Mouse (Mus musculus) neural tube, embryonic 12.5 days (tissue): Measurements from ENCODE around the gene Bicra. TPM values are rescaled to one million over a fixed set of nuclear protein-coding genes. Genes with fewer than 3 reads are reported as not detected.

Experiments
- ATAC-seq: fragments of 200-750 bp; cut with Nextera tagmentation; 2 replicates; pipeline ENCODE4 v1.8.0; 2017; ENCODE audit warnings: low read depth, mild to moderate bottlenecking, moderate TSS enrichment, moderate library complexity; ENCODE audit not compliant: low FRiP score
- H3K27ac ChIP-seq: fragments of 300-500 bp; sonication (generic); 2 replicates; pipeline ENCODE4 v1.5.1; 2016
- H3K27me3 ChIP-seq: fragments of 300-500 bp; sonication (generic); replicated peaks from 2 replicates; pipeline ENCODE4 v1.6.1; 2016; ENCODE audit warnings: mild to moderate bottlenecking
- H3K36me3 ChIP-seq: fragments of 300-500 bp; sonication (generic); 2 replicates; pipeline ENCODE4 v1.6.1; 2016; ENCODE audit warnings: mild to moderate bottlenecking
- H3K4me1 ChIP-seq: fragments of 300-500 bp; sonication (generic); 2 replicates; pipeline ENCODE4 v1.6.1; 2016
- H3K4me2 ChIP-seq: fragments of 300-500 bp; sonication (generic); replicated peaks from 2 replicates; pipeline ENCODE4 v1.6.1; 2016; ENCODE audit warnings: mild to moderate bottlenecking
- H3K4me3 ChIP-seq: fragments of 300-500 bp; sonication (generic); 2 replicates; pipeline ENCODE4 v1.5.1; 2016
- H3K9ac ChIP-seq: fragments of 300-500 bp; sonication (generic); 2 replicates; pipeline ENCODE4 v1.6.1; 2016; ENCODE audit warnings: mild to moderate bottlenecking
- H3K9me3 ChIP-seq: fragments of 300-500 bp; sonication (generic); 2 replicates; pipeline ENCODE4 v1.6.1; 2016; ENCODE audit warnings: mild to moderate bottlenecking
- WGBS: fragments of 180-500 bp; shearing (Covaris S2); methylation state at CpG from one replicate; pipeline ENCODE4 v1.1.7; 2016; 5-methylcytosine and 5-hydroxymethylcytosine counted together
- polyA plus RNA-seq: library from polyadenylated mRNA; unstranded; fragments of >200 nt; fragmentation: Nextera tagmentation; extraction: Ambion mirVana; gene quantifications from 2 replicates; pipeline ENCODE4 v1.2.1, GENCODE M21; 2016

Bicra gene
- polyA plus RNA-seq, 1 experiment from 2014 or later, result 10.1 TPM

DNA sequence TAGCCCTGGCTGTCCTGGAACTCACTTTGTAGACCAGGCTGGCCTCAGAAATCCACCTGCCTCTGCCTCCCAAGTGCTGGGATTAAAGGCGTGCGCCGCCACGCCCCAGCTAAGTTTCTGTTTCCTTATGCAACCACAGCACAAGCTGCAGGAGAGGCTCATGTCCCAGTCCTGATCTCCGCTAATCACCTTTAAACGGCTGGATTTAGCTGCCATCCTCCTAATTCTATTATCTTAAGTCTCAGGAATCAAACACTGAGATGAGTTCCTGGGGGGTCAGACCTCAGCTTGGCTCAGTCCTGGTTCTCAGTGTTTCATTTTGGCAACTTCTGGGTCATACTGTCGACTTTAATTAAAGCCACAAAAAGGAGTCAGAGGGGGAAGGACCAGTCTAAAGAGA, 38.1 kb downstream of the Bicra start:
- H3K9me3 ChIP-seq, result no peaks in the 10 kb centered on the region
- no peak for ATAC-seq
- 94% methylated on average over 7 of the region's 7 CpGs for WGBS
- H3K4me3 ChIP-seq, result no peak overlapping the region
- no peaks in the 10 kb centered on the region for H3K27me3 ChIP-seq
- H3K9ac ChIP-seq, result no peak overlapping the region
- peaks cover 8% of the 10 kb centered on the region; the same call in 1 of the 2 replicates for H3K36me3 ChIP-seq
- no peak overlapping the region for H3K27ac ChIP-seq
- peaks cover 6% of the 10 kb centered on the region; the same call in 1 of the 2 replicates for H3K4me1 ChIP-seq
- no peak overlapping the region for H3K4me2 ChIP-seq

- 0 out of 2 replicates have a peak, but pooled peaks cover 11% of the 10 kb centered on the region for H3K4me1 ChIP-seq
- H3K9me3 ChIP-seq, result no peaks in the 10 kb centered on the region
- 83% methylated on average over 3 of the region's 3 CpGs for WGBS
- H3K4me2 ChIP-seq, result no peak overlapping the region
- no peak for ATAC-seq
- H3K4me3 ChIP-seq, result no peak overlapping the region
- H3K27ac ChIP-seq, result no peak overlapping the region
- H3K27me3 ChIP-seq, result no peaks in the 10 kb centered on the region
- H3K36me3 ChIP-seq, result 0 out of 2 replicates have a peak, but pooled peaks cover 3% of the 10 kb centered on the region
- no peak overlapping the region for H3K9ac ChIP-seq
Observed at GRCm38 (mm10) chr7:16005020-16005419, 42.7 kb downstream of the Bicra start.

DNA sequence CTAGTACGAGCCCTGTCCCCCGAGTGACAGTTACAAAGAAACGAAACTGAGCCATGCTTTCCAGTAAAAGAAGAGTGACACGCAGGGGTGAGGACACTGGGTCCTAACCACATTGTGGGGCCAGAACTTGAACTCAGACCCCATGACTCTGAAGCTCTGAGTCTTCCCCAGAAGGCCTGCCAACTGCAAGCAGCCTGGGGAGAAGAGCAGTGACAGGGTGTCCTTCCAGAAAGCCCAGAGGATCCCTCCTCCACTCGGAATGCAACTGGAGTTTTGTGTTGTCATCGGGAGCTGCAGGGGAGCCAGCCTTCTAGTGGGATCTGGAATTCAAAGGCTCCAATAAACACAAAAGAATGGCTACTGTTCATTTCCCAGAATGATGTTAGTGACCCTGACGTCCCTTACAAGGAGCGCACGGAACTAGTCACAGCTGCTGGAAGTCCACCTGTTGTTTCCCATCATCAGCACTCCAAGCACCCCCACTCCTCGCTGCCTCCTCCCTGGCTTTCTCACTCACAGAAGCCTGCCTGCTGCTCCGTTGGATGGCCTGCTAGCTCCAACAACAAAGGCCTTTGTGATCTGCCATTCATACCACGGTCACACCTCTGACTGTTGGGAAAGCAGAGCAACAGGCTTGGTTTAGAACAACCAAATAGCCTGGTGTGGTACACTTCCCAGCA, 43.4 kb downstream of the Bicra start:
- Histone ChIP-seq H3K9me3 (no peaks in the 10 kb centered on the region), H3K4me3 (no peak overlapping the region), H3K9ac (no peak overlapping the region), H3K36me3 (peaks cover 4% of the 10 kb centered on the region; the same call in 1 of the 2 replicates), H3K4me2 (no peak overlapping the region), H3K27ac (no peak overlapping the region), H3K27me3 (no peaks in the 10 kb centered on the region), H3K4me1 (0 out of 2 replicates have a peak, but pooled peaks cover 11% of the 10 kb centered on the region)
- WGBS, result 44% methylated on average over 12 of the region's 12 CpGs
- ATAC-seq, result no peak

GRCm38 (mm10) chr7:16003032-16003431, 44.7 kb downstream of the Bicra start:
- WGBS, result 86% methylated on average over 4 of the region's 4 CpGs
- H3K36me3 ChIP-seq, result peaks cover 10% of the 10 kb centered on the region; the same call in 1 of the 2 replicates
- ATAC-seq, result no peak

GRCm38 (mm10) chr7:16002171-16002570, 45.5 kb downstream of the Bicra start:
- no peak for ATAC-seq
- 0 out of 2 replicates have a peak, but pooled peaks cover 11% of the 10 kb centered on the region for H3K4me1 ChIP-seq
- no peak overlapping the region for H3K27ac ChIP-seq
- peaks cover 18% of the 10 kb centered on the region for H3K36me3 ChIP-seq
- H3K4me3 ChIP-seq, result no peak overlapping the region
- no peak overlapping the region for H3K4me2 ChIP-seq
- no peaks in the 10 kb centered on the region for H3K27me3 ChIP-seq
- no peaks in the 10 kb centered on the region for H3K9me3 ChIP-seq
- WGBS, result 95% methylated on average over 5 of the region's 5 CpGs
- H3K9ac ChIP-seq, result no peak overlapping the region

More at GRCm38 (mm10) chr7:16003032-16003431, 44.7 kb downstream of the Bicra start:
- Histone ChIP-seq H3K4me3 (no peak overlapping the region), H3K27ac (no peak overlapping the region), H3K4me2 (no peak overlapping the region), H3K9ac (no peak overlapping the region), H3K9me3 (no peaks in the 10 kb centered on the region), H3K4me1 (0 out of 2 replicates have a peak, but pooled peaks cover 11% of the 10 kb centered on the region), H3K27me3 (no peaks in the 10 kb centered on the region)

DNA sequence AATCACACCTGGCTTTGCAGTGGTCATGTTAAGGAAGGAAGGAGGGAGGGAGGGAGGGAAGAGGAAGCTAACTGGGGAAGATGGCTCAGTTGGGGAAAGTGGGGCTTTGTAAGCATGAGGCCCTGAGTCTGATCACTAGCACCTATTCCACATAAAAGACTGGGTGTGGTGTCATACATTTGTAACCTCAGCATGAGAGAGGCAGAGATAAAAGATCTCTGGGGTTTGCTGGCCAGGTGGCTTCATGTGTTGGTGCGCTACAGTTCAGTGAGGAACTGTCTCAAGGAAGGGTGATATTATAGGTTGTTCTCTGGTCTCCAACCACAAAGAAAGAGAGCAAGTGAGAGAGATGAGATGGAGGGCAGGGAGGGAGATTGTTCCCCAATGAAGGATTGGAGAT, 46.0 kb downstream of the Bicra start:
- Histone ChIP-seq H3K4me1 (0 out of 2 replicates have a peak, but pooled peaks cover 11% of the 10 kb centered on the region), H3K9ac (no peak overlapping the region), H3K36me3 (peaks cover 23% of the 10 kb centered on the region), H3K27me3 (no peaks in the 10 kb centered on the region), H3K27ac (no peak overlapping the region), H3K4me3 (no peak overlapping the region), H3K4me2 (no peak overlapping the region), H3K9me3 (no peaks in the 10 kb centered on the region)
- no peak for ATAC-seq
- 97% methylated on average over 1 of the region's 1 CpGs for WGBS

DNA sequence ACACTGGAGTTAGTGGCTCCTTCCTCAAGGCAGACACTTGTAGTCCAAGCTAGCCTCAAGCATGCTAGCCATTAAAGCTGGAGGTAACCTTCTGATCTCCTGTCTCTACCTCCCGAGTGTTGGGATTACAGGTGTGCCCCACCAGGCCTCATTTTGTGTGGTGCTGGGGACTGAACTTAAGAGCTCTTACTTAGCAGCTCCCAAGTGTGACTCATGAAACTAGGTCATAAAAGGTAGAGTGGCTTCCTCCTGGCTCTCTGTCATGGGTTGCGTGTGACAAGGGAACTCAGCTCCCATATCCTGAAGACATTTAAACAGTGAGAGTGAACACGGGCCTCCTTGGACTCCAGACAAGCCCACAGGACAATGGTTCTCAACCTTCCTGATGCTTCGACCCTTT, 53.9 kb downstream of the Bicra start:
- no peaks in the 10 kb centered on the region for H3K9me3 ChIP-seq

GRCm38 (mm10) chr7:15993152-15993551, 54.6 kb downstream of the Bicra start:
- no peak overlapping the region for H3K27ac ChIP-seq
- 87% methylated on average over 3 of the region's 3 CpGs for WGBS
- no peaks in the 10 kb centered on the region for H3K9me3 ChIP-seq
- no peak overlapping the region for H3K4me2 ChIP-seq
- no peaks in the 10 kb centered on the region for H3K4me1 ChIP-seq
- H3K36me3 ChIP-seq, result peaks cover 89% of the 10 kb centered on the region
- ATAC-seq, result no peak
- H3K4me3 ChIP-seq, result no peak overlapping the region
- no peak overlapping the region for H3K9ac ChIP-seq
- H3K27me3 ChIP-seq, result no peaks in the 10 kb centered on the region

More for the DNA sequence above, 53.9 kb downstream of the Bicra start:
- Histone ChIP-seq H3K36me3 (peaks cover 85% of the 10 kb centered on the region), H3K4me3 (no peak overlapping the region), H3K4me1 (no peaks in the 10 kb centered on the region), H3K4me2 (no peak overlapping the region), H3K27me3 (no peaks in the 10 kb centered on the region), H3K27ac (no peak overlapping the region), H3K9ac (no peak overlapping the region)
- no peak for ATAC-seq
- 94% methylated on average over 4 of the region's 4 CpGs for WGBS

DNA sequence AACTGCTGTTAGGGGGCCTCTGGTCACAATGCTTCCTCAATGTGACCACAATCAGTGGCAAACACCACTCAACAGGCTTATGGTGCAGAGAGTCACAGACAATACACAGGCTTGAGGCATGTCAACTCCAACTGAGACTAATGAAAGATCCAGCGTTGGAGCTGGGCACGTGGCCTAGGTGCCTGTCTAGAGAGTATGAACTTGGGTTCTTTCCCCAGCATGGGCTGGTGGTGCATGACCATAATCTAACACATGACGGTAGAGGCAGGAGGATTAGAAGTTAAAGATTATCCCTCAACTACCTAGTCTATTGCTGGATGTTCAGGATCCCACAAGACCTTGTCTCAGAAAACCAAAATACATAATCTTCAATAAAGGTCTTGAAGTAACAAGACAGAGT, 56.0 kb downstream of the Bicra start:
- WGBS, result 95% methylated on average over 3 of the region's 3 CpGs
- H3K36me3 ChIP-seq, result peaks cover 89% of the 10 kb centered on the region
- H3K9ac ChIP-seq, result no peak overlapping the region
- no peaks in the 10 kb centered on the region for H3K9me3 ChIP-seq
- H3K27me3 ChIP-seq, result no peaks in the 10 kb centered on the region
- H3K4me2 ChIP-seq, result no peak overlapping the region
- no peak overlapping the region for H3K4me3 ChIP-seq
- H3K27ac ChIP-seq, result no peak overlapping the region
- no peak for ATAC-seq
- H3K4me1 ChIP-seq, result no peaks in the 10 kb centered on the region

GRCm38 (mm10) chr7:15987661-15988356, 59.9 kb downstream of the Bicra start:
- no peak overlapping the region for H3K27ac ChIP-seq
- H3K36me3 ChIP-seq, result peaks cover 73% of the 10 kb centered on the region
- no peaks in the 10 kb centered on the region for H3K27me3 ChIP-seq
- H3K9me3 ChIP-seq, result no peaks in the 10 kb centered on the region
- ATAC-seq, result 0 out of 2 replicates have a peak, but pooled peaks have one; percentile 8
- H3K4me2 ChIP-seq, result no peak overlapping the region
- 92% methylated on average over 16 of the region's 16 CpGs for whole genome bisulfite sequencing
- no peak overlapping the region for H3K9ac ChIP-seq
- H3K4me1 ChIP-seq, result no peaks in the 10 kb centered on the region
- H3K4me3 ChIP-seq, result no peak overlapping the region

GRCm38 (mm10) chr7:15982729-15983407, 64.9 kb downstream of the Bicra start:
- Histone ChIP-seq H3K36me3 (peaks cover 63% of the 10 kb centered on the region), H3K4me3 (no peak overlapping the region), H3K9ac (no peak overlapping the region), H3K27me3 (no peaks in the 10 kb centered on the region), H3K4me1 (no peaks in the 10 kb centered on the region), H3K9me3 (no peaks in the 10 kb centered on the region), H3K4me2 (no peak overlapping the region), H3K27ac (no peak overlapping the region)
- no peak for ATAC-seq
- 43% methylated on average over 4 of the region's 4 CpGs for WGBS

DNA sequence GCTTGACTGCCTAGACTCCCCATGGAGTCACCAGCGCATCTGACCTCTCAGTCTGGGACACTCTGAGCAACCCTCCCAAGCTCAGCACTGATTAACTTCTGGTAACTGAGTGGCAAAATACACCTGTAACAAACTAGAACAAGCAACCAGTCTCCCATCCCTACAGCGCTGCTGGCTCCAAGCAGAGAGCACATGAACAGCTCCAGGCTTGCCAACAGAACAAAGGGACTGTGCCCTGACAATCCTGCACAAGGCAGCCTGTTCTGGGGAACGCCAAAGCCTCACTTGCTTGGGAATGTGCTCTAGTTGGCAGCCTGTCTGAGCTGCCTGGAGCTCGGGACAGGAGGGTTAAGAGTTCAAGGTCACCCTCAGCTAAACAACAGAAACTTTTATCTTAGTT, 66.2 kb downstream of the Bicra start:
- 87% methylated on average over 4 of the region's 4 CpGs for WGBS
- H3K36me3 ChIP-seq, result peaks cover 63% of the 10 kb centered on the region
- no peak overlapping the region for H3K4me2 ChIP-seq

More for the DNA sequence above, 66.2 kb downstream of the Bicra start:
- Histone ChIP-seq H3K4me3 (no peak overlapping the region), H3K9ac (no peak overlapping the region), H3K4me1 (no peaks in the 10 kb centered on the region), H3K27me3 (no peaks in the 10 kb centered on the region), H3K27ac (no peak overlapping the region), H3K9me3 (no peaks in the 10 kb centered on the region)
- no peak for ATAC-seq
